Mouse (Mus musculus) limb, embryonic 12.5 days (tissue): ENCODE data around the gene Tspan6. TPM values are rescaled to one million over a fixed set of nuclear protein-coding genes. Genes with fewer than 3 reads are reported as not detected.

Experiments
- ATAC-seq: fragments of 200-750 bp; cut with Nextera tagmentation; 2 replicates; pipeline ENCODE4 v1.8.0; 2017; ENCODE audit warnings: low read depth, moderate TSS enrichment; ENCODE audit not compliant: insufficient number of reproducible peaks, insufficient read depth, low FRiP score, low TSS enrichment
- H3K27ac ChIP-seq: fragments of 300-500 bp; sonication (generic); 2 replicates; pipeline ENCODE4 v1.5.1; 2016; ENCODE audit warnings: mild to moderate bottlenecking, moderate library complexity
- H3K27me3 ChIP-seq: fragments of 300-500 bp; sonication (generic); 2 replicates; pipeline ENCODE4 v1.6.1; 2016; ENCODE audit warnings: mild to moderate bottlenecking, moderate library complexity
- H3K36me3 ChIP-seq: fragments of 300-500 bp; sonication (generic); 2 replicates; pipeline ENCODE4 v1.6.1; 2016; ENCODE audit warnings: mild to moderate bottlenecking, moderate library complexity
- H3K4me1 ChIP-seq: fragments of 300-500 bp; sonication (generic); replicated peaks from 2 replicates; pipeline ENCODE4 v1.6.1; 2016
- H3K4me2 ChIP-seq: fragments of 300-500 bp; sonication (generic); 2 replicates; pipeline ENCODE4 v1.6.1; 2016; ENCODE audit warnings: mild to moderate bottlenecking, moderate library complexity
- H3K4me3 ChIP-seq: fragments of 300-500 bp; sonication (generic); replicated peaks from 2 replicates; pipeline ENCODE4 v1.5.1; 2016; ENCODE audit warnings: mild to moderate bottlenecking
- H3K9ac ChIP-seq: fragments of 300-500 bp; sonication (generic); replicated peaks from 2 replicates; pipeline ENCODE4 v1.6.1; 2016; ENCODE audit warnings: mild to moderate bottlenecking, moderate library complexity
- H3K9me3 ChIP-seq: fragments of 300-500 bp; sonication (generic); 2 replicates; pipeline ENCODE4 v1.6.1; 2016; ENCODE audit warnings: mild to moderate bottlenecking, moderate library complexity
- WGBS: fragments of 180-500 bp; shearing (Covaris S2); methylation state at CpG from one replicate; pipeline ENCODE4 v1.1.7; 2016; 5-methylcytosine and 5-hydroxymethylcytosine counted together
- polyA plus RNA-seq: library from polyadenylated mRNA; unstranded; fragments of >200 nt; fragmentation: Nextera tagmentation; extraction: Ambion mirVana; gene quantifications from 2 replicates; pipeline ENCODE4 v1.2.1, GENCODE M21; 2016

The Tspan6 gene
- polyA plus RNA-seq, 1 experiment from 2014 or later: 172 TPM

- no peak overlapping the region for H3K4me2 ChIP-seq
- no peak overlapping the region for H3K4me3 ChIP-seq
Observed at GRCm38 (mm10) chrX:133888111-133888510, 10.1 kb downstream of the Tspan6 start.

GRCm38 (mm10) chrX:133887308-133887707 lies 10.9 kb downstream of the Tspan6 start:
- peaks cover 13% of the 10 kb centered on the region; the same call in 1 of the 2 replicates for H3K36me3 ChIP-seq
- no peaks in the 10 kb centered on the region for H3K27me3 ChIP-seq
- WGBS: 91% methylated on average over 3 of the region's 3 CpGs

More at GRCm38 (mm10) chrX:133888111-133888510, 10.1 kb downstream of the Tspan6 start:
- Histone ChIP-seq H3K9me3 (no peaks in the 10 kb centered on the region), H3K27ac (no peak overlapping the region), H3K4me1 (no peaks in the 10 kb centered on the region), H3K36me3 (peaks cover 17% of the 10 kb centered on the region; the same call in 1 of the 2 replicates), H3K27me3 (no peaks in the 10 kb centered on the region), H3K9ac (no peak overlapping the region)
- 93% methylated on average over 5 of the region's 5 CpGs for whole genome bisulfite sequencing
- ATAC-seq: no peak

GRCm38 (mm10) chrX:133869743-133870142 lies 28.5 kb downstream of the Tspan6 start:
- ATAC-seq: no peak
- Histone ChIP-seq H3K27me3 (peaks cover 6% of the 10 kb centered on the region), H3K4me3 (no peak overlapping the region), H3K9ac (no peak overlapping the region), H3K4me2 (no peak overlapping the region), H3K9me3 (no peaks in the 10 kb centered on the region), H3K4me1 (no peaks in the 10 kb centered on the region), H3K27ac (no peak overlapping the region), H3K36me3 (no peaks in the 10 kb centered on the region)
- 93% methylated on average over 6 of the region's 6 CpGs for WGBS

More at GRCm38 (mm10) chrX:133887308-133887707, 10.9 kb downstream of the Tspan6 start:
- H3K27ac ChIP-seq: no peak overlapping the region
- H3K9ac ChIP-seq: no peak overlapping the region
- no peak overlapping the region for H3K4me3 ChIP-seq
- no peak overlapping the region for H3K4me2 ChIP-seq
- H3K9me3 ChIP-seq: no peaks in the 10 kb centered on the region
- H3K4me1 ChIP-seq: no peaks in the 10 kb centered on the region
- ATAC-seq: no peak

- WGBS: 67% methylated on average over 4 of the region's 4 CpGs
- Histone ChIP-seq H3K4me3 (no peak overlapping the region), H3K4me2 (no peak overlapping the region), H3K36me3 (no peaks in the 10 kb centered on the region), H3K27ac (peak overlapping the region; percentile 45; the same call in 1 of the 2 replicates), H3K27me3 (peaks cover 29% of the 10 kb centered on the region), H3K4me1 (0 out of 2 replicates have a peak, but pooled peaks cover 2% of the 10 kb centered on the region), H3K9me3 (no peaks in the 10 kb centered on the region), H3K9ac (no peak overlapping the region)
- no peak for ATAC-seq
Observed at GRCm38 (mm10) chrX:133853637-133854036, 44.6 kb downstream of the Tspan6 start.

- no peak within 1 kb of the TSS for H3K9ac ChIP-seq
- H3K4me3 ChIP-seq: no peak within 1 kb of the TSS
- H3K9me3 ChIP-seq: no peaks in the 10 kb centered on the region
- peaks cover 4% of the 10 kb centered on the region for H3K27me3 ChIP-seq
- 75% methylated on average over 5 of the region's 5 CpGs for WGBS
- no peaks in the 10 kb centered on the region for H3K36me3 ChIP-seq
- H3K4me1 ChIP-seq: 0 out of 2 replicates have a peak, but pooled peaks cover 2% of the 10 kb centered on the region
- H3K27ac ChIP-seq: no peak within 1 kb of the TSS
- no peak for ATAC-seq
- H3K4me2 ChIP-seq: no peak within 1 kb of the TSS
Observed at GRCm38 (mm10) chrX:133850680-133851079, 47.5 kb downstream of the Tspan6 start, which contains the start of gene Tnmd. Gene Tnmd, plus strand, starts transcription at chrX:133850980.

Other genes starting within 250 kb of the Tspan6 start
- gene Pcdh19, start 209.4 kb downstream of the Tspan6 start, polyA plus RNA-seq: 3.5 and 5.2 TPM in 2 replicates
- gene Tnmd, start 47.4 kb downstream of the Tspan6 start, polyA plus RNA-seq: 1.8 and 2.0 TPM in 2 replicates
- gene Srpx2, start 10.0 kb upstream of the Tspan6 start, polyA plus RNA-seq: 0.97 and 1.1 TPM in 2 replicates
- gene Sytl4, start 83.4 kb upstream of the Tspan6 start, polyA plus RNA-seq: 2.4 TPM in 2 replicates
- 51.8 and 54.3 TPM in 2 replicates for gene Cstf2, start 160.8 kb upstream of the Tspan6 start, polyA plus RNA-seq